Mouse (Mus musculus) midbrain, embryonic 16.5 days (tissue): ENCODE measurements around the gene Maff. TPM values are rescaled to one million over a fixed set of nuclear protein-coding genes. Genes with fewer than 3 reads are reported as not detected.
A peak's percentile ranks its signal among the peaks of the same experiment; 100 is the strongest.

Experiments
- ATAC-seq: fragments of 200-750 bp; cut with Nextera tagmentation; 2 replicates; pipeline ENCODE4 v1.8.0; 2017; ENCODE audit warnings: moderate TSS enrichment
- H3K27ac ChIP-seq: fragments of 300-500 bp; sonication (generic); 2 replicates; pipeline ENCODE4 v1.5.1; 2014; ENCODE audit warnings: mild to moderate bottlenecking, low read length, mixed read lengths
- H3K27me3 ChIP-seq: fragments of 300-500 bp; sonication (generic); 2 replicates; pipeline ENCODE4 v1.6.1; 2014; ENCODE audit warnings: low read depth, low read length, mixed read lengths; ENCODE audit not compliant: control insufficient read depth, insufficient read depth
- H3K36me3 ChIP-seq: fragments of 300-500 bp; sonication (generic); 2 replicates; pipeline ENCODE4 v1.6.1; 2014; ENCODE audit warnings: mild to moderate bottlenecking, low read length, moderate library complexity, mixed read lengths; ENCODE audit not compliant: control insufficient read depth, insufficient read depth
- H3K4me1 ChIP-seq: fragments of 300-500 bp; sonication (generic); 2 replicates; pipeline ENCODE4 v1.6.1; 2014; ENCODE audit warnings: mild to moderate bottlenecking, low read length, mixed read lengths; ENCODE audit not compliant: control insufficient read depth, insufficient read depth
- H3K4me2 ChIP-seq: fragments of 300-500 bp; sonication (generic); 2 replicates; pipeline ENCODE4 v1.6.1; 2014; ENCODE audit warnings: mild to moderate bottlenecking, low read length, mixed read lengths
- H3K4me3 ChIP-seq: fragments of 300-500 bp; sonication (generic); 2 replicates; pipeline ENCODE4 v1.5.1; 2014; ENCODE audit warnings: low read depth, mild to moderate bottlenecking, low read length, moderate library complexity, mixed read lengths
- H3K9ac ChIP-seq: fragments of 300-500 bp; sonication (generic); 2 replicates; pipeline ENCODE4 v1.6.1; 2014; ENCODE audit warnings: low read depth, low read length, mixed read lengths
- H3K9me3 ChIP-seq: fragments of 300-500 bp; sonication (generic); replicated peaks from 2 replicates; pipeline ENCODE4 v1.6.1; 2014; ENCODE audit warnings: mild to moderate bottlenecking, low read length, mixed read lengths; ENCODE audit not compliant: control insufficient read depth, poor library complexity, severe bottlenecking
- WGBS: fragments of 180-500 bp; shearing (Covaris S2); extraction: QIAGEN DNeasy Blood & Tissue Kit; methylation state at CpG from one replicate; pipeline ENCODE4 v1.1.7; 2014; 5-methylcytosine and 5-hydroxymethylcytosine counted together
- polyA plus RNA-seq: library from polyadenylated mRNA; unstranded; fragments of >200 nt; fragmentation: Nextera tagmentation; extraction: Ambion mirVana; gene quantifications from 2 replicates; pipeline ENCODE4 v1.2.1, GENCODE M21; 2015

Gene Maff
- polyA plus RNA-seq, 1 experiment from 2014 or later: 0.85 TPM

- Histone ChIP-seq H3K9me3 (no peaks in the 10 kb centered on the region), H3K27me3 (no peaks in the 10 kb centered on the region), H3K36me3 (no peaks in the 10 kb centered on the region), H3K9ac (peak within 1 kb of the TSS; percentile 64), H3K4me1 (peaks cover 14% of the 10 kb centered on the region), H3K4me2 (peak within 1 kb of the TSS; percentile 82), H3K27ac (peak within 1 kb of the TSS; percentile 86), H3K4me3 (peak within 1 kb of the TSS; percentile 56)
- ATAC-seq: peak; percentile 96
- WGBS: 4% methylated on average over 46 of the region's 46 CpGs
Observed at GRCm38 (mm10) chr15:79328058-79328938, 18.1 kb upstream of the Maff start, which contains the start of gene Pla2g6. Gene Pla2g6 (minus strand): TSS chr15:79328390.

DNA sequence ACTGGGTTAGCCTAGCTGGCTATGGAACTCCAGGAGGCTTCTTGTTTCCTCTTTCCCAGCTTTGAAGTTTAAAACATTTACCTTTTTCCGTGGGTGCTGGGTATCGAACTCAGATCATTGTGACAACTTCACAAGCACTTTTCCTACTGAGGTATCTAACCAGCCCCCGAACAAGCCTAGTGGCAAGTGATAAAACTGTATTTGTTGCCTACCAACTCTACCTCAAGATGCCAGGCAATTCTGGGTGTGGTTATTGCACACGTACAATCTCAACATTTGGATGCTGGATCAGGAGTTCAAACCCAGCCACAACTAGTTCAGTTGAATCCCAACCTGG lies 17.5 kb upstream of the Maff start:
- Histone ChIP-seq H3K4me1 (peaks cover 14% of the 10 kb centered on the region), H3K36me3 (no peaks in the 10 kb centered on the region), H3K9me3 (no peaks in the 10 kb centered on the region), H3K4me2 (no peak overlapping the region; the same call in 1 of the 2 replicates), H3K9ac (no peak overlapping the region), H3K4me3 (no peak overlapping the region), H3K27me3 (no peaks in the 10 kb centered on the region), H3K27ac (no peak overlapping the region)
- WGBS: 93% methylated on average over 4 of the region's 4 CpGs
- ATAC-seq: no peak

DNA sequence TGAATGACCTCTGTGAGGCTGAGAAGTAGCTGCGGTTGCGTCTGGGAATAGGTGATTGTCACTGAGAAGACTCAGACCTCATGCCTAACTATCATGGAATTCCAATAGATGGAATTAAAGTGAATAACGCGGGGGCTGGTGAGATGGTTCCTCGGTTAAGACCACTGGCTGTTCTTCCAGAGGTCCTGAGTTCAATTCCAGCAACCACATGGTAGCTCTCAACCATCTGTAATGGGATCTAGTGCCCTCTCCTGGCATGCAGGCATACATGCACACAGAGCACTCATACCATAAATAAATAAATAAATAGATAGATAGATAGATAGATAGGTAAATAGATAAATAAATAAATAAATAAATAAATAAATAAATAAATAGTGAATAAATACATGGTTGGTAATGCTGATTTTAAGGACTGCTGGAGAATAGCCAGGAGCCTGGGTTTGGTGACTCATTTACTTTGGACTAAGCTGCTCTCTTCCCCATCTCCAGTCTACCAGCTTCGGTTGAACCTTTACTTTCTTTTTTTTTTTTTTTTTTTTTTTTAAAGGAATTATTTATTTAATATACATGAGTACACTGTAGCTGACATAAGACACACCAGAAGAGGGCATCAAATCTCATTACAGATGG lies 17.0 kb upstream of the Maff start:
- Histone ChIP-seq H3K9me3 (no peaks in the 10 kb centered on the region), H3K4me1 (peaks cover 14% of the 10 kb centered on the region), H3K27ac (no peak overlapping the region), H3K9ac (no peak overlapping the region), H3K4me2 (no peak overlapping the region), H3K36me3 (no peaks in the 10 kb centered on the region), H3K27me3 (no peaks in the 10 kb centered on the region), H3K4me3 (no peak overlapping the region)
- no peak for ATAC-seq
- 98% methylated on average over 6 of the region's 6 CpGs for WGBS

DNA sequence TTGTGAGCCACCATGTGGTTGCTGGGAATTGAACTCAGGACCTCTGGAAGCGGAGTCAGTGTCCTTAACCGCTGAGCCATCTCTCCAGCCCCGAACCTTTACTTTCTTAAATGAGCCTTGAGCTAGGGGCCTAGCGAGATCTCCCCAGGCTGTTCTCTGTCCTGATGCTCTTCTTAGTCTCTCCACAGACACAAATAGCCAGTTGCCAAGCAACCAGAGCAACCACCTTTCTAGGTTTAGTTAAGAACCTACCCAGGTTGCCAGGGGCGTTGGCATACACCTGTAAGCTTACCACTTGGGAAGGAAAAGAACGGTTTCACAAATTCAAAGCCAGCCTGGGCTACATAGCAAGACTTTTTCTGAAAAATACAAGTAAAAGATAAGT lies 16.4 kb upstream of the Maff start:
- Histone ChIP-seq H3K36me3 (no peaks in the 10 kb centered on the region), H3K4me1 (peaks cover 14% of the 10 kb centered on the region), H3K9ac (no peak overlapping the region), H3K9me3 (no peaks in the 10 kb centered on the region), H3K27ac (no peak overlapping the region), H3K4me2 (no peak overlapping the region), H3K4me3 (no peak overlapping the region), H3K27me3 (no peaks in the 10 kb centered on the region)
- WGBS: 85% methylated on average over 6 of the region's 6 CpGs
- ATAC-seq: no peak

DNA sequence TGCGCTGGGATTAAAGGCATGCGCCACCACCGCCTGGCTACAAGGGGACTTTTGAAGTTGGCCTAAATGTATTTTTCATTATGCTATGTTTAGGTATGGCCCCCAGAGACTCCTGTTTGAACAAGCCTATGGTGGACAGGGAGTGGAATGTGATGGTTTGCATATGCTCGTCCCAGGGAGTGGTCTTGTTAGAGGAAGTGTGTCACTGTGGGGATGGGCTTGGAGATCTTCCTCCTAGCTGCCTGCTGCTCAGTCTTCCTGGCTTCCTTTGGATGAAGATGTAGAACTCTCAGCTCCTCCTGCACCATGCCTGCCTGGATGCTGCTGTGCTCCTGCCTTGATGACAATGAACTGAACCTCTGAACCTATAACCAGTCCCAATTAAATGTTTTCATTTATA lies 15.9 kb upstream of the Maff start:
- no peak overlapping the region for H3K9ac ChIP-seq
- 78% methylated on average over 4 of the region's 4 CpGs for WGBS

DNA sequence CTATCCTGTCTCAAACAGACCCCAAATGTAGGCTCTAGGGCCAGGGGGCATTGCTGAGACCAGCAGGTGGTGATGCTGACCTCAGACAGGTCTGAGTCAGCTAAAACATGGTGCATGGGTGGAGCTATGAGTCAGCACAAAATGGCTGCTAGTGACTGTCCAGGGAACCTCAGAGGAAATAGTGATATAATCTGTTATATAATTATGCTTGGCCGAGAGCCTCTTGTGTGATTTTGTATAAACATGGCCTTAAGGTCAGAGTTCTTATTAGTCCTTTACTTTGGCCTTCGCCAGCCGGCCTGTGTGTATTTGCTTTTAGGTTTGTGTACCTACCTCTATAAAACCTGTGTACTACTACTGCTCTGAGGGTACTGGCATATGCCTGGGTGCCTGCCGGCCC lies 13.0 kb upstream of the Maff start:
- Histone ChIP-seq H3K4me3 (no peak overlapping the region), H3K27ac (no peak overlapping the region), H3K4me2 (no peak overlapping the region), H3K4me1 (no peaks in the 10 kb centered on the region), H3K9ac (no peak overlapping the region), H3K36me3 (no peaks in the 10 kb centered on the region), H3K9me3 (no peaks in the 10 kb centered on the region), H3K27me3 (no peaks in the 10 kb centered on the region)
- ATAC-seq: no peak
- WGBS: 89% methylated on average over 4 of the region's 4 CpGs

More for the DNA sequence above, 15.9 kb upstream of the Maff start:
- no peak for ATAC-seq
- no peak overlapping the region for H3K27ac ChIP-seq
- H3K36me3 ChIP-seq: no peaks in the 10 kb centered on the region
- no peak overlapping the region for H3K4me3 ChIP-seq
- no peaks in the 10 kb centered on the region for H3K27me3 ChIP-seq
- H3K4me1 ChIP-seq: peaks cover 14% of the 10 kb centered on the region
- H3K4me2 ChIP-seq: no peak overlapping the region
- no peaks in the 10 kb centered on the region for H3K9me3 ChIP-seq

- H3K27me3 ChIP-seq: no peaks in the 10 kb centered on the region
- no peaks in the 10 kb centered on the region for H3K4me1 ChIP-seq
- H3K4me3 ChIP-seq: no peak overlapping the region
- H3K36me3 ChIP-seq: no peaks in the 10 kb centered on the region
- ATAC-seq: no peak
- H3K27ac ChIP-seq: no peak overlapping the region
- no peaks in the 10 kb centered on the region for H3K9me3 ChIP-seq
- no peak overlapping the region for H3K4me2 ChIP-seq
- WGBS: 41% methylated on average over 7 of the region's 7 CpGs
- no peak overlapping the region for H3K9ac ChIP-seq
Observed at GRCm38 (mm10) chr15:79335061-79335655, 11.3 kb upstream of the Maff start.

- no peak overlapping the region for H3K4me3 ChIP-seq
- H3K27me3 ChIP-seq: no peaks in the 10 kb centered on the region
- no peaks in the 10 kb centered on the region for H3K4me1 ChIP-seq
- H3K27ac ChIP-seq: no peak overlapping the region
- H3K4me2 ChIP-seq: no peak overlapping the region
- no peaks in the 10 kb centered on the region for H3K9me3 ChIP-seq
- no peak overlapping the region for H3K9ac ChIP-seq
- ATAC-seq: no peak
- H3K36me3 ChIP-seq: no peaks in the 10 kb centered on the region
- WGBS: 76% methylated on average over 5 of the region's 5 CpGs
Observed at GRCm38 (mm10) chr15:79338978-79339377, 7.4 kb upstream of the Maff start.
